8 mouse cellular contexts compared by ENCODE assay signal in genomic region chr9:48480411-48481213, GRCm38 (mm10). TPM values are rescaled to one million over a fixed set of nuclear protein-coding genes. Genes with fewer than 3 reads are reported as not detected.
DNase-seq lines count a peak whose midpoint lies in the region; ATAC-seq and TF ChIP-seq lines count a peak whose summit lies in the region.

Gene Rexo2 (minus strand): TSS chr9:48480623.

- WGBS in hindbrain, postnatal 0 days, result 2% methylated on average over 49 of the region's 49 CpGs

- peak; percentile 98 for DNase-seq in ZHBTc4 (ENCODE audit: low read depth, low spot score)
- peak; percentile 96 for DNase-seq in gastrocnemius, adult 2 months
- peak; percentile 97 for DNase-seq in hindbrain, postnatal 0 days (ENCODE audit: low spot score)
- DNase-seq in left cerebral cortex, adult 2 months (ENCODE audit: extremely low spot score in 1 of 2, low spot score in 2 of 2), result peak; percentile 95
- DNase-seq in right cerebral cortex, adult 2 months (ENCODE audit: low spot score in 2 of 2), result peak; percentile 96
- DNase-seq in urinary bladder, postnatal 14 days (ENCODE audit: low spot score), result peak; percentile 95

- peak within 1 kb of the TSS; percentile 68 for H3K9ac ChIP-seq in hindbrain, postnatal 0 days (replicated peaks; ENCODE audit: low read length)

- H3K36me3 ChIP-seq in hindbrain, postnatal 0 days (ENCODE audit: insufficient read depth, low read length), result peaks cover 1% of the 10 kb centered on the region; the same call in 1 of the 2 replicates

- H3K27ac ChIP-seq in gastrocnemius, adult 2 months, result peak within 1 kb of the TSS; percentile 88
- no peak within 1 kb of the TSS for H3K27ac ChIP-seq in hindbrain, postnatal 0 days
- peak within 1 kb of the TSS; percentile 83 for H3K27ac ChIP-seq in left cerebral cortex, adult 2 months

- no peaks in the 10 kb centered on the region for H3K27me3 ChIP-seq in hindbrain, postnatal 0 days (ENCODE audit: insufficient read depth, low read length)

- H3K9me3 ChIP-seq in hindbrain, postnatal 0 days (ENCODE audit: low read length), result no peaks in the 10 kb centered on the region

- ATAC-seq in common myeloid progenitor, adult 5-6 weeks (replicated peaks; ENCODE audit: low read depth, poor library complexity, severe bottlenecking), result peak; percentile 99
- ATAC-seq in hindbrain, postnatal 0 days, result peak; percentile 100
- ATAC-seq in megakaryocyte, adult 5-6 weeks (ENCODE audit: poor library complexity, severe bottlenecking), result peak; percentile 100

- H3K4me3 ChIP-seq in gastrocnemius, adult 2 months, result peak within 1 kb of the TSS; percentile 85
- H3K4me3 ChIP-seq in hindbrain, postnatal 0 days (ENCODE audit: low read length), result peak within 1 kb of the TSS; percentile 91
- peak within 1 kb of the TSS; percentile 84 for H3K4me3 ChIP-seq in left cerebral cortex, adult 2 months

- intact Hi-C loops in gastrocnemius, adult 2 months (cut with DNase I), result loop anchor here (2.0 kb wide), 1 partner anchor 14 kb away; the partner anchor contains the start of genes Gm5617 and Rbm7
- intact Hi-C loops in left cerebral cortex, adult 2 months (cut with DNase I), result loop anchor here (1.0 kb wide), 1 partner anchor 15 kb away; the partner anchor contains the start of genes Gm5617 and Rbm7

- TF ChIP-seq CTCF in gastrocnemius, adult 2 months (IDR thresholded peaks at IDR 0.05), result no peak
- no peak for TF ChIP-seq CTCF in hindbrain, postnatal 0 days (IDR thresholded peaks at IDR 0.05; ENCODE audit: low read depth)
- no peak for TF ChIP-seq CTCF in left cerebral cortex, adult 2 months (IDR thresholded peaks at IDR 0.05)

- peaks cover 3% of the 10 kb centered on the region; the same call in 1 of the 2 replicates for H3K4me1 ChIP-seq in hindbrain, postnatal 0 days (ENCODE audit: insufficient read depth, low read length)

- H3K4me2 ChIP-seq in hindbrain, postnatal 0 days (ENCODE audit: low read depth, low read length), result peak within 1 kb of the TSS; percentile 95

RNA-seq across cellular contexts. Expression of gene Rexo2, which starts in this region (rescaled TPM):
- 164 and 190 TPM in 2 replicates for total RNA-seq in common myeloid progenitor, adult 5-6 weeks (2017)
- 10 to 100 TPM; 66.0 to 68.1 TPM for total RNA-seq in gastrocnemius, adult 2 months (2021)
- 32.5 and 46.5 TPM in 2 replicates for total RNA-seq in hindbrain, postnatal 0 days (2014; rRNA removed)
- polyA plus RNA-seq in hindbrain, postnatal 0 days (2015; fragmentation: Nextera tagmentation; extraction: Ambion mirVana), result 93.1 and 94.6 TPM in 2 replicates
- 10 to 100 TPM; 95.4 to 99.5 TPM for total RNA-seq in left cerebral cortex, adult 2 months (2021)
- total RNA-seq in megakaryocyte, adult 5-6 weeks (2015), result 109 and 112 TPM in 2 replicates
- 141 and 168 TPM in 2 replicates for total RNA-seq in megakaryocyte, adult 5-6 weeks (2017)
